Mouse (Mus musculus): ENCODE results near the gene Elovl6.
A peak's percentile ranks its signal among the peaks of the same experiment; 100 is the strongest.

Gene Elovl6

GRCm38 (mm10) chr3:129645409-129645808 is 113.3 kb downstream of the Elovl6 start:
- peak; percentile 46 for DNase-seq (ENCODE audit: low read depth, low spot score)

GRCm38 (mm10) chr3:129646781-129647180 is 114.6 kb downstream of the Elovl6 start:
- DNase-seq (ENCODE audit: low read depth, low spot score), result no peak

- no peak for DNase-seq (ENCODE audit: low read depth, low spot score)
Observed at GRCm38 (mm10) chr3:129647312-129647711, 115.2 kb downstream of the Elovl6 start.

GRCm38 (mm10) chr3:129648598-129648997 is 116.4 kb downstream of the Elovl6 start:
- DNase-seq (ENCODE audit: low read depth, low spot score), result no peak

- peak; percentile 52 for DNase-seq (ENCODE audit: low read depth, low spot score)
Observed at GRCm38 (mm10) chr3:129649586-129650292, 117.6 kb downstream of the Elovl6 start.

GRCm38 (mm10) chr3:129650293-129650612 is 118.1 kb downstream of the Elovl6 start:
- DNase-seq (ENCODE audit: low read depth, low spot score), result no peak

- no peak for DNase-seq (ENCODE audit: low read depth, low spot score)
Observed at GRCm38 (mm10) chr3:129650931-129651330, 118.8 kb downstream of the Elovl6 start.

GRCm38 (mm10) chr3:129651765-129652164 is 119.6 kb downstream of the Elovl6 start:
- DNase-seq (ENCODE audit: low read depth, low spot score), result no peak

GRCm38 (mm10) chr3:129652476-129652875 is 120.3 kb downstream of the Elovl6 start:
- no peak for DNase-seq (ENCODE audit: low read depth, low spot score)

GRCm38 (mm10) chr3:129656540-129656939 is 124.4 kb downstream of the Elovl6 start:
- DNase-seq (ENCODE audit: low read depth, low spot score), result no peak

- no peak for DNase-seq (ENCODE audit: low read depth, low spot score)
Observed at GRCm38 (mm10) chr3:129657222-129657621, 125.1 kb downstream of the Elovl6 start.

- DNase-seq (ENCODE audit: low read depth, low spot score), result no peak
Observed at GRCm38 (mm10) chr3:129657775-129658174, 125.6 kb downstream of the Elovl6 start.

- no peak for DNase-seq (ENCODE audit: low read depth, low spot score)
Observed at GRCm38 (mm10) chr3:129658776-129659175, 126.6 kb downstream of the Elovl6 start.

GRCm38 (mm10) chr3:129663906-129664305 is 131.8 kb downstream of the Elovl6 start:
- DNase-seq (ENCODE audit: low read depth, low spot score), result no peak

- DNase-seq (ENCODE audit: low read depth, low spot score), result no peak
Observed at GRCm38 (mm10) chr3:129675923-129676322, 143.8 kb downstream of the Elovl6 start.

GRCm38 (mm10) chr3:129680258-129680657 is 148.1 kb downstream of the Elovl6 start:
- DNase-seq (ENCODE audit: low read depth, low spot score), result peak; percentile 82

GRCm38 (mm10) chr3:129681841-129682240 is 149.7 kb downstream of the Elovl6 start:
- DNase-seq (ENCODE audit: low read depth, low spot score), result no peak

GRCm38 (mm10) chr3:129682389-129682788 is 150.2 kb downstream of the Elovl6 start:
- DNase-seq (ENCODE audit: low read depth, low spot score), result no peak

- no peak for DNase-seq (ENCODE audit: low read depth, low spot score)
Observed at GRCm38 (mm10) chr3:129683060-129683679, 151.0 kb downstream of the Elovl6 start.

- no peak for DNase-seq (ENCODE audit: low read depth, low spot score)
Observed at GRCm38 (mm10) chr3:129686196-129686595, 154.0 kb downstream of the Elovl6 start.

- DNase-seq (ENCODE audit: low read depth, low spot score), result peak; percentile 16
Observed at GRCm38 (mm10) chr3:129686698-129687333, 154.7 kb downstream of the Elovl6 start.

- no peak for DNase-seq (ENCODE audit: low read depth, low spot score)
Observed at GRCm38 (mm10) chr3:129687429-129687828, 155.3 kb downstream of the Elovl6 start.
